Mouse (Mus musculus) heart, postnatal 25 days (tissue): ENCODE measurements around the gene Clec18a. TPM values are rescaled to one million over a fixed set of nuclear protein-coding genes. Genes with fewer than 3 reads are reported as not detected.
"Not testable (repeated sequence)": the region's sequence is repeated elsewhere in the genome, so short reads cannot be mapped to it uniquely, and the experiment has no call there.

Experiments
- DNase-seq: peaks from one replicate; pipeline ENCODE4 v3.0.0; 2022; ENCODE audit warnings: low spot score
- intact Hi-C: fragments of 180-260 bp; cut with DNase I; formaldehyde crosslinking; loops from one replicate; pipeline ENCODE4 v1.15.1; 2025
- microRNA-seq: library from miRNA; unstranded; fragments of <30 nt; microRNA quantifications from one replicate; pipeline ENCODE4 v1.2.0, GENCODE M21; 2022
- total RNA-seq, 2 experiments: library from RNA; stranded (reverse); gene quantifications; 2 replicates each; pipeline ENCODE4 v1.2.3; 2021

The Clec18a gene
- total RNA-seq, 2 experiments from 2014 or later = 0.75 to 0.94 TPM

DNA sequence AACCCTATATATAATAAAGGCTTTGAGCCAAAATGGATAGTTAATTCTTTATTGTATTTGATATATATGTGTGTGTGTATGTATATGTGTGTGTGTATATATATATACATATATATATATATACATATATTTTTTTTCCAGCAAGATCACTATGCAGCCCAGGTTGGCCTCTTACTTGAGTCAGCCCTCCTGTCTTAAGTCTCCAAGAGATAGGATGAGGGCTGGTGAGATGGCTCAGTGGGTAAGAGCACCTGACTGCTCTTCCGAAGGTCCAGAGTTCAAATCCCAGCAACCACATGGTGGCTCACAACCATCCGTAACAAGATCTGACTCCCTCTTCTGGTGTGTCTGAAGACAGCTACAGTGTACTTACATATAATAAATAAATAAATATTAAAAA is 65.6 kb downstream of the Clec18a start:
- intact Hi-C loops, DNase-seq: not testable (repeated sequence)

DNA sequence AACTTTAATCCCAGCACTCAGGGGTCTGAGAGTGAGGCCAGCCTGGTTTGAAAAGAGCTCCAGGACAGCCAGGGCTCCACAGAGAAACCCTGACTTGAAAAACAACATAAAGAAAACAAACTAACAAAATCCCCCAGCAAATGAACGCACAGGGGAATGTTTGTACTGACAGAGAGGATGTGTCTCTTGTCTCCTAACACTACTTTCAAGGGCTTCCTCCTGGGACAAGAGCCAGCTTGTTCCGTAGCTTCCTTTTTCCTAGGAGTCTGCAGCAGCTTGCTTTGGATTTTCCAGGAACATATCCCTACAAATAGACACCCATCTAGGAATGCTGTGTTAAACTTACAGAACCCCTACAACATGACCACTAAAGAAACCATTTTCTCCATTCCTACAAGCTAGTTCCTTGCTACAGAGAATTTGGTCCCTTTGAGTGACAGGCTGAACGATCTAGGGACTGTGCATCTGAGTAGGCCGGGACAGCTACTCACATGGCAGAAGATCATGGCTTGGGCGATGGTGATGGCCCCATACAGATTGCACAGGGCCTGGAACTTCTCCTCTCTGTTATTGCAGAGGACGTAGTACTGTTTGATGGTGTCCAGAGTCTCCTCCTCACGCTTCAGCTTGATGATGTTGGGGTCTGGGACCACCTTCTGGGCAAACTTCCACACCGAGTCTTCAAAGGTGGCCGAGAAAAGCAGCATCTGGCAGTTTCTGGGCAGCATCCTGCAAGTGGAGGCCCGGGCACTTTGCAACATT is 81.8 kb downstream of the Clec18a start:
- intact Hi-C loops, DNase-seq: not testable (repeated sequence)

Small RNAs within 50 kb of the gene (microRNA-seq; reads per million reads assigned to microRNA genes)
- gene Gm24103 (not detected), gene Mir3473d (not detected)

Other genes starting within 250 kb of the Clec18a start
- gene Cog4, start 245.8 kb downstream of the Clec18a start, total RNA-seq = 10 to 100 TPM; 69.6 to 73.7 TPM
- gene Sf3b3, start 245.6 kb downstream of the Clec18a start, total RNA-seq = 10 to 100 TPM; 39.7 to 42.4 TPM
- gene Fuk, start 189.9 kb downstream of the Clec18a start, total RNA-seq = 1 to 10 TPM; 4.6 to 5.4 TPM
- gene St3gal2, start 172.5 kb downstream of the Clec18a start, total RNA-seq = 10 to 100 TPM; 22.9 to 29.4 TPM
- gene Ddx19a, start 94.6 kb downstream of the Clec18a start, total RNA-seq = 10 to 100 TPM; 33.2 to 33.3 TPM
- gene Ddx19b, start 60.7 kb downstream of the Clec18a start, total RNA-seq = 10 to 100 TPM; 10.7 to 11.0 TPM
- gene Aars, start 59.3 kb downstream of the Clec18a start, total RNA-seq = 10 to 100 TPM; 31.4 to 34.5 TPM
- gene Exosc6, start 36.1 kb downstream of the Clec18a start, total RNA-seq = not detected
- 10 to 100 TPM; 92.4 to 93.0 TPM for gene Pdpr, start 2.2 kb upstream of the Clec18a start, total RNA-seq
- gene Glg1, start 166.8 kb upstream of the Clec18a start, total RNA-seq = 100 to 1,000 TPM in 1 of 2 experiments, 10 to 100 TPM in 1; 96.0 to 105 TPM
- gene Rfwd3, start 207.8 kb upstream of the Clec18a start, total RNA-seq = 10 to 100 TPM; 16.7 to 17.9 TPM
- 1 to 10 TPM; 2.8 TPM for gene Mlkl, start 245.8 kb upstream of the Clec18a start, total RNA-seq